Mouse (Mus musculus): Measurements from ENCODE around the gene Mrs2. TPM values are rescaled to one million over a fixed set of nuclear protein-coding genes. Genes with fewer than 3 reads are reported as not detected.

The Mrs2 gene
- 19.1 and 23.3 TPM in 2 replicates for polyA plus RNA-seq (2014; fragmentation: Nextera tagmentation; extraction: Ambion mirVana)

DNA sequence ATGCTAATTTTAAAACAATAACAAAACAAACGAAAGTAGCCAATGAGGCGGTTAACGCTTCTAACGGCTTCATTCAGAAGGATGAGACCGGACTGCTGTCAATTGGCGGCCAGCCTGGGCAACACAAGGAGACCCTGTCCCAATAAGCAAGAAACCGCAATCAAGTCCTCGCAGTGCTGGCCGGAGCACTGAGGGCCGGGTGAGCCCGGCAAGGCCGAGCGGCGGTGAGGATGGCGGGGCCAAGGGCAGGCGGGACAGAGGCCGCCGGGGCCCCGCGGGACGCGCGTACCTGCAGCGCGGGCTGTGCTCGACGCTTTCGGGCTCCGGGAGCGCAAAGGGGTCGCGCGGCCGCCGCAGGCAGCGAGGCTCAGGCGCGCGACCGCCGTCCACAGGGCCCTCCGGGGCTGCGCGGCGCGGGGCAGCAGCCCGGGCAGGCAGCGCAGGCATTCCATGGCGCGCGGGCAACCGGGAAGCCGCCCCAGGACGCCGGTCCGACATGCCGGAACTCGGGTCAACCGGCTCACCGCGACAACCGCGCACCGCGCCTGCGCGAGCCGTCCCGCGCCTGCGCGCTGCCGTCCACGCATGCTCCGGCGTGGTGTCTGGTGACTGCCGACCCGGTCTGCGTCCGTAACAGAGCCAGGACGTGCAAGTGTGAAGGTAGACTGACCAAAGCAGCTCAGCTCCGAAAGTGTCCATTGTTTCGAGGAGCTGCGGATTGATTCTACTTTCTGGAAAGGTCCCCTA lies at the start of gene Mrs2:
Mrs2 (minus strand) TSS at position 587 of the 747 bp plus-strand sequence.
- Histone ChIP-seq H3K9me3 (ENCODE audit: control insufficient read depth, low read length) (no peaks in the 10 kb centered on the region), H3K36me3 (ENCODE audit: control insufficient read depth, insufficient read depth, low read length) (peaks cover 7% of the 10 kb centered on the region; the same call in 1 of the 2 replicates), H3K4me2 (ENCODE audit: low read length) (peak within 1 kb of the TSS; percentile 65), H3K4me1 (replicated peaks; ENCODE audit: control insufficient read depth, insufficient read depth, low read length) (peaks cover 11% of the 10 kb centered on the region), H3K27ac (ENCODE audit: low read depth) (peak within 1 kb of the TSS; percentile 58), H3K4me3 (ENCODE audit: low read depth, low read length) (peak within 1 kb of the TSS; percentile 58), H3K9ac (ENCODE audit: low read length) (peak within 1 kb of the TSS; percentile 55), H3K27me3 (replicated peaks; ENCODE audit: control insufficient read depth, insufficient read depth, low read length) (no peaks in the 10 kb centered on the region)
- under 1% methylated on average over 84 of the region's 84 CpGs for WGBS
- DNase-seq (ENCODE audit: low spot score) (peak; percentile 90), ATAC-seq (replicated peaks; ENCODE audit: low FRiP score, low TSS enrichment, low read depth) (peak; percentile 91)

DNA sequence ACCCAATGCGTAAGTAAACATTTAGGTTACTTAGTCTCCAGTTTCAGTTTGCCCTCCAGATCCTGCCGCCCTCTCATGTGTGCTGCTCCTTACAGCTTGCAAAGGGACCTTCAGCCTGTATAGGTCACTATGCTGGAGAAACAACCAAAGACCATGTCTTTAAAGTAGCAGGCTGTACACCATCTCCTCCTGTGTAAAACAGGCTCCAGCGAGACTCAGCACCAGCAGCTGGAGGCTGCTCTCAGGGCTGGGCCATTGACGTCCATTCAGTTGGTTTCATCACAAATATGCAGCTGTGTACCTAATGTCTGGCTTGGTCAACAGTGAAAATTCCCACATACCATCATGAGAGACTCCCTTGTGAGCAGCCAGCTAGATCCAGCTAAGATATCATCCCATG lies 49.6 kb upstream of the Mrs2 start:
- ATAC-seq (replicated peaks; ENCODE audit: low FRiP score, low TSS enrichment, low read depth) (no peak), DNase-seq (ENCODE audit: low spot score) (no peak)
- Histone ChIP-seq H3K4me3 (ENCODE audit: low read depth, low read length) (no peak overlapping the region), H3K9me3 (ENCODE audit: control insufficient read depth, low read length) (no peaks in the 10 kb centered on the region), H3K9ac (ENCODE audit: low read length) (no peak overlapping the region), H3K4me2 (ENCODE audit: low read length) (no peak overlapping the region), H3K27me3 (replicated peaks; ENCODE audit: control insufficient read depth, insufficient read depth, low read length) (no peaks in the 10 kb centered on the region), H3K36me3 (ENCODE audit: control insufficient read depth, insufficient read depth, low read length) (no peaks in the 10 kb centered on the region), H3K27ac (ENCODE audit: low read depth) (no peak overlapping the region), H3K4me1 (replicated peaks; ENCODE audit: control insufficient read depth, insufficient read depth, low read length) (no peaks in the 10 kb centered on the region)
- WGBS, result 64% methylated on average over 4 of the region's 4 CpGs

DNA sequence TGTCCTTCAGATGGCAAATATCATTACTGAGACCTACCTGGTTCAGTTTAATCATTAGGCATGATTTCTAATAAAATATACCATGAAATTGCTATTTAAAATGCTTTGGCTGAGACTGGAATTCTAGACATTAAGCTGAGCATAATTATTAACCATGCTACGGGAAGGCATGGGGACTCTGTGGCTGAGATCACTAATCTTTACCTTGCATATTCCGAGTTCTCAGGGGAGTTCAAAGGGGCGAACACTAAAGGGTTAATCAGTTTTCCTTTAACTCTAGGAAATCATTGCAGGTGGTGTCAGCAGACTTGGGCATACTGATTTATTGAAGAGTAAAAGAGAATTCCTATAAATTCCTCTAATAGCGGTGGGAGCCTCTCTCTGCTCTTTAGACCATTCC lies 47.0 kb upstream of the Mrs2 start:
- Histone ChIP-seq H3K9me3 (ENCODE audit: control insufficient read depth, low read length) (no peaks in the 10 kb centered on the region), H3K4me2 (ENCODE audit: low read length) (no peak overlapping the region), H3K9ac (ENCODE audit: low read length) (no peak overlapping the region), H3K36me3 (ENCODE audit: control insufficient read depth, insufficient read depth, low read length) (no peaks in the 10 kb centered on the region), H3K27me3 (replicated peaks; ENCODE audit: control insufficient read depth, insufficient read depth, low read length) (no peaks in the 10 kb centered on the region), H3K4me3 (ENCODE audit: low read depth, low read length) (no peak overlapping the region), H3K4me1 (replicated peaks; ENCODE audit: control insufficient read depth, insufficient read depth, low read length) (no peaks in the 10 kb centered on the region), H3K27ac (ENCODE audit: low read depth) (no peak overlapping the region)
- WGBS, result 76% methylated on average over 4 of the region's 4 CpGs
- no peak for ATAC-seq (replicated peaks; ENCODE audit: low FRiP score, low TSS enrichment, low read depth)
- DNase-seq (ENCODE audit: low spot score), result no peak

DNA sequence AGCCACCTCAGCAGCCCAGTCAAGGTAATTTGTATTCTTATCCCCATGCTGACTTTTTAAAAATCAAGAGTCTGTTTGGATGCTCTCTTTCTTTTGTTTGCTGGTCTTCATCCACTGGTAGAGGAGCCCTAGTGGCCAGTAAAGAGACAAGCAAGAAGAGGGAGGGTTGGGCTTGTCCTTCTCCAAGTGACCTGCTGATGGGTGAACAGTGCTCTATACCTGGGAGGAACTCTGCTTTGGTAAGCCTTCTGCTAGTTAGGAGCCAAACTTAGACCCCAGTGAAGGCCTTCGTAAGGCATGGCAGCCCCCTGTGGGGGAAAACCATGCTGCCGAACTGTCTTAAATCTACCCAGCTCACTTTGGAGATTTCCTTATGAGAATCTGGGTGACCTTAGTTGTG lies 46.5 kb upstream of the Mrs2 start:
- Histone ChIP-seq H3K4me2 (ENCODE audit: low read length) (no peak overlapping the region), H3K9me3 (ENCODE audit: control insufficient read depth, low read length) (no peaks in the 10 kb centered on the region), H3K27me3 (replicated peaks; ENCODE audit: control insufficient read depth, insufficient read depth, low read length) (no peaks in the 10 kb centered on the region), H3K4me1 (replicated peaks; ENCODE audit: control insufficient read depth, insufficient read depth, low read length) (no peaks in the 10 kb centered on the region), H3K4me3 (ENCODE audit: low read depth, low read length) (no peak overlapping the region), H3K9ac (ENCODE audit: low read length) (no peak overlapping the region), H3K36me3 (ENCODE audit: control insufficient read depth, insufficient read depth, low read length) (no peaks in the 10 kb centered on the region), H3K27ac (ENCODE audit: low read depth) (no peak overlapping the region)
- ATAC-seq (replicated peaks; ENCODE audit: low FRiP score, low TSS enrichment, low read depth) (no peak), DNase-seq (ENCODE audit: low spot score) (no peak)
- 93% methylated on average over 2 of the region's 2 CpGs for WGBS

DNA sequence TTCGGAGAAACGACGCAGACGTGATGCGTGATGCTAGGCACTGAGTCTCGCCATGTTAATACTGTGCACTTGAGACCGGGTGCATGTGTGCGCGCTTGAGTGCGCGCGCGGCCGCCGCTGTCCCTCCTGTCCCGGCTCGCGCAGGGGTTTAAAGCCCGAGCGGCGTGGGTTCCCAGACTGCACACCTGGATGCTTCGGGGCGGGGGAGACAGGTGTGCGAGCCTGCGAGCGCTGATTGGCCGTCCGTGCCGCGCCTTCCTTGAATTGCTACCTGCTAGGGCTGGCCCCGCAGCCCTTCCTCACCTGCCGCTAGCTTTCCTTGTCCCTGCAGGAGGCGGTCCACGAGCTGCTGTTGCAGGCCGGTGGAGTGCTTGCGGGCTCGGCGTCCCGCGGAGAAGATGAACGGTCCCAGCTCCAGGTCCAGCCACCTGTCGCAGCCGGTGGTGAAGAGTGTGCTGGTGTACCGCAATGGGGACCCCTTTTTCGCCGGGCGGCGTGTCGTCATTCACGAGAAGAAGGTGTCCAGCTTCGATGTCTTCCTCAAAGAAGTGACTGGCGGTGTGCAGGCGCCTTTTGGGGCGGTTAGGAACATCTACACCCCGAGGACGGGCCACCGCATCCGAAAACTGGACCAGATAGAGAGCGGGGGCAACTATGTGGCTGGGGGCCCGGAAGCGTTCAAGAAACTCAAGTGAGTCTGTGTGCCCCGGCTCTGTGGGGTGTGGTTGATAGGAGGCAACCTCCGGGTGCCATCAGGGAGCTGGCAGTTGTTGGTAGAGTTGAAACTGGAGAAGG lies 35.9 kb upstream of the Mrs2 start, which contains the start of gene Dcdc2a:
Dcdc2a (plus strand) TSS at position 132 of the 795 bp plus-strand sequence.
- Histone ChIP-seq H3K27me3 (replicated peaks; ENCODE audit: control insufficient read depth, insufficient read depth, low read length) (peaks cover 27% of the 10 kb centered on the region), H3K4me2 (ENCODE audit: low read length) (peak within 1 kb of the TSS; percentile 80), H3K27ac (ENCODE audit: low read depth) (no peak within 1 kb of the TSS), H3K9me3 (ENCODE audit: control insufficient read depth, low read length) (peaks cover 10% of the 10 kb centered on the region; the same call in 1 of the 2 replicates), H3K36me3 (ENCODE audit: control insufficient read depth, insufficient read depth, low read length) (no peaks in the 10 kb centered on the region), H3K4me3 (ENCODE audit: low read depth, low read length) (peak within 1 kb of the TSS; percentile 44), H3K4me1 (replicated peaks; ENCODE audit: control insufficient read depth, insufficient read depth, low read length) (0 out of 2 replicates have a peak, but pooled peaks cover 7% of the 10 kb centered on the region), H3K9ac (ENCODE audit: low read length) (peak within 1 kb of the TSS; percentile 35; the same call in 1 of the 2 replicates)
- ATAC-seq (replicated peaks; ENCODE audit: low FRiP score, low TSS enrichment, low read depth) (peak; percentile 79), DNase-seq (ENCODE audit: low spot score) (peak; percentile 75)
- whole genome bisulfite sequencing, result 5% methylated on average over 63 of the region's 63 CpGs

DNA sequence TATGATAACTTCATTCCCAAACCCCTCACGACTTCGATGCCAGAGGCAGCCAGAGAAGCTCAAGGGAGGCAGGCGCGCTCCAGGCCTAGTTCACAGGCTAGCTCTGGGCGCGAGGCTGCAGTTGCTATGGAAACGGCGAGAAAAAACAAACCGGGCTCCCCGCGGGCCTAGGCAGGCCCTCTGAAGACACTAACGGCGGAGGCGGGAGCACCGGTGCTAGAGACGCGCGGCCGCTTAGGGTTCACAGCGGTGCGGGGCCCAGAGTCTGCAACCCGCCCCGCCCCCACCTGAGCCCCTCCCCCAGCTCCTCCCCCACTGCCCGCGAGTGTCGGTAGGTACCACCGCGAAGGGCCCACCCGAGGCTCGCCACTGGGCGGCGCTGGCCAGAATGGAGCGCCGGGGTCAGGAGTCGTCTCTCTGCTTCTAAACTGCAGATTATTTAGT lies 35.0 kb upstream of the Mrs2 start:
- Histone ChIP-seq H3K9me3 (ENCODE audit: control insufficient read depth, low read length) (peaks cover 13% of the 10 kb centered on the region), H3K36me3 (ENCODE audit: control insufficient read depth, insufficient read depth, low read length) (no peaks in the 10 kb centered on the region), H3K9ac (ENCODE audit: low read length) (peak overlapping the region; percentile 35; the same call in 1 of the 2 replicates), H3K4me2 (ENCODE audit: low read length) (peak overlapping the region; percentile 80), H3K27ac (ENCODE audit: low read depth) (no peak overlapping the region), H3K27me3 (replicated peaks; ENCODE audit: control insufficient read depth, insufficient read depth, low read length) (peaks cover 27% of the 10 kb centered on the region), H3K4me3 (ENCODE audit: low read depth, low read length) (peak overlapping the region; percentile 44), H3K4me1 (replicated peaks; ENCODE audit: control insufficient read depth, insufficient read depth, low read length) (0 out of 2 replicates have a peak, but pooled peaks cover 7% of the 10 kb centered on the region)
- ATAC-seq (replicated peaks; ENCODE audit: low FRiP score, low TSS enrichment, low read depth), result peak; percentile 87
- under 1% methylated on average over 35 of the region's 35 CpGs for WGBS
- DNase-seq (ENCODE audit: low spot score), result peak; percentile 83

DNA sequence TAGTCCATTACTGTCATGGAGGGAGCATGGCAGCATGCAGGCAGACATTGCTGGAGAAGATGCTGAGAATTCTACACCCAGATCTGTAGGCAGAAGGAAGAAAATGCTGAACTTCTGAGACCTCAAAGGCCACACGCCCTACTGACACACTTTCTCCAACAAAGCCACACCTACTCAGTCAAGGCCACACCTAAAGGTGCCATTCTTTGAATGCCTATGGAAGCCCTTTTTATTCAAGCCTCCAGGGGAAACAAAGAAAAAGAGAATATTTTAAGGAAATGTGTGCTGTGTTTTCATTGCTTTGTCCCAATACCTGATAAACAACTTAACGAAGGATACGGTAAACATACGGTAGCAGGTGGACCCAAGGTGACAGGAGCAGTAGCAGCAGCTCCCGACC lies 32.5 kb upstream of the Mrs2 start:
- Histone ChIP-seq H3K4me2 (ENCODE audit: low read length) (no peak overlapping the region), H3K9ac (ENCODE audit: low read length) (no peak overlapping the region), H3K9me3 (ENCODE audit: control insufficient read depth, low read length) (peaks cover 23% of the 10 kb centered on the region), H3K36me3 (ENCODE audit: control insufficient read depth, insufficient read depth, low read length) (no peaks in the 10 kb centered on the region), H3K27me3 (replicated peaks; ENCODE audit: control insufficient read depth, insufficient read depth, low read length) (peaks cover 27% of the 10 kb centered on the region), H3K4me1 (replicated peaks; ENCODE audit: control insufficient read depth, insufficient read depth, low read length) (0 out of 2 replicates have a peak, but pooled peaks cover 7% of the 10 kb centered on the region), H3K27ac (ENCODE audit: low read depth) (no peak overlapping the region), H3K4me3 (ENCODE audit: low read depth, low read length) (no peak overlapping the region)
- 90% methylated on average over 5 of the region's 5 CpGs for WGBS
- no peak for DNase-seq (ENCODE audit: low spot score)
- no peak for ATAC-seq (replicated peaks; ENCODE audit: low FRiP score, low TSS enrichment, low read depth)

DNA sequence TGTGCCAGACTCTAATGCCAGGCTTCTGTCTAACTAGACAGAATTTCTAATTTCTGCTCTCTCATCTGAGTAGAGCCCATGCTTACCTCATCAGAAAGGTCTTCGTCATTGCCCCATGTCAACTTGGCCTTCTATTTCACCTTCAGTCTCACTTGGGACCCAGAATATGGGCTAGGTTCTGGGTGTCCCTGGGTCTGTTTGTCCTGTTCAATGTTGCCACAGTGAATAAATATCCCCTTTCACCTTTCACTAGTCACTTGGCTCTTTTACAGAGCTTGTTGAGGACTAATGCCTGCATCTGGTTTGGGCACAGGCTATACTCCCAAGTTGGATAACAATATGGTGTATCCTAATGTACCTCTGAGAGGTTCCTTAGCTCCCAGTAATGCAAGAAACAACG lies 19.3 kb upstream of the Mrs2 start:
- WGBS, result 76% methylated on average over 2 of the region's 2 CpGs
- no peak for ATAC-seq (replicated peaks; ENCODE audit: low FRiP score, low TSS enrichment, low read depth)

More for the DNA sequence above, 19.3 kb upstream of the Mrs2 start:
- H3K36me3 ChIP-seq (ENCODE audit: control insufficient read depth, insufficient read depth, low read length), result no peaks in the 10 kb centered on the region
- no peak overlapping the region for H3K4me3 ChIP-seq (ENCODE audit: low read depth, low read length)
- H3K4me1 ChIP-seq (replicated peaks; ENCODE audit: control insufficient read depth, insufficient read depth, low read length), result no peaks in the 10 kb centered on the region
- no peak overlapping the region for H3K27ac ChIP-seq (ENCODE audit: low read depth)
- no peaks in the 10 kb centered on the region for H3K9me3 ChIP-seq (ENCODE audit: control insufficient read depth, low read length)
- no peaks in the 10 kb centered on the region for H3K27me3 ChIP-seq (replicated peaks; ENCODE audit: control insufficient read depth, insufficient read depth, low read length)
- H3K9ac ChIP-seq (ENCODE audit: low read length), result no peak overlapping the region
- no peak for DNase-seq (ENCODE audit: low spot score)
- no peak overlapping the region for H3K4me2 ChIP-seq (ENCODE audit: low read length)
